Mouse (Mus musculus) fat pad, adult 2 months (tissue): Measurements from ENCODE around the gene Dpp8.

ENCODE experiments used
- DNase-seq: peaks from one replicate; pipeline ENCODE4 v3.0.0-alpha.2; 2011; ENCODE audit warnings: low read depth, low spot score; ENCODE audit errors: extremely low read depth

Gene Dpp8

GRCm38 (mm10) chr9:65131717-65132116 is 99.5 kb downstream of the Dpp8 start:
- DNase-seq = no peak
